Mouse (Mus musculus): Measurements from ENCODE around the gene Gm32742.
"Not testable (repeated sequence)": the region's sequence is repeated elsewhere in the genome, so short reads cannot be mapped to it uniquely, and the experiment has no call there.

Gene Gm32742

GRCm38 (mm10) chr9:51147294-51147693 lies 18.0 kb downstream of the Gm32742 start:
- DNase-seq (ENCODE audit: low read depth) = no peak

GRCm38 (mm10) chr9:51146496-51146895 lies 18.8 kb downstream of the Gm32742 start:
- DNase-seq (ENCODE audit: low read depth) = no peak

- DNase-seq (ENCODE audit: low read depth) = no peak
Measured at GRCm38 (mm10) chr9:51144218-51144617, 21.1 kb downstream of the Gm32742 start.

GRCm38 (mm10) chr9:51143437-51143836 lies 21.9 kb downstream of the Gm32742 start:
- no peak for DNase-seq (ENCODE audit: low read depth)

GRCm38 (mm10) chr9:51140711-51141110 lies 24.6 kb downstream of the Gm32742 start:
- no peak for DNase-seq (ENCODE audit: low read depth)

- not testable (repeated sequence) for DNase-seq (ENCODE audit: low read depth)
Measured at GRCm38 (mm10) chr9:51139401-51139800, 25.9 kb downstream of the Gm32742 start.

- no peak for DNase-seq (ENCODE audit: low read depth)
Measured at GRCm38 (mm10) chr9:51138301-51138700, 27.0 kb downstream of the Gm32742 start.

- DNase-seq (ENCODE audit: low read depth) = no peak
Measured at GRCm38 (mm10) chr9:51137836-51138235, 27.5 kb downstream of the Gm32742 start.

- no peak for DNase-seq (ENCODE audit: low read depth)
Measured at GRCm38 (mm10) chr9:51137432-51137831, 27.9 kb downstream of the Gm32742 start.

- DNase-seq (ENCODE audit: low read depth) = peak; percentile 29
Measured at GRCm38 (mm10) chr9:51136985-51137384, 28.3 kb downstream of the Gm32742 start.

- no peak for DNase-seq (ENCODE audit: low read depth)
Measured at GRCm38 (mm10) chr9:51114767-51115166, 50.5 kb downstream of the Gm32742 start.

- no peak for DNase-seq (ENCODE audit: low read depth)
Measured at GRCm38 (mm10) chr9:51105751-51106150, 59.6 kb downstream of the Gm32742 start.

- no peak for DNase-seq (ENCODE audit: low read depth)
Measured at GRCm38 (mm10) chr9:51103808-51104514, 61.4 kb downstream of the Gm32742 start.

GRCm38 (mm10) chr9:51102963-51103807 lies 62.1 kb downstream of the Gm32742 start:
- peak; percentile 28 for DNase-seq (ENCODE audit: low read depth)

GRCm38 (mm10) chr9:51101756-51102425 lies 63.4 kb downstream of the Gm32742 start, which contains the start of gene 4833427G06Rik:
Gene 4833427G06Rik (minus strand): TSS chr9:51102078.
- peak; percentile 14 for DNase-seq (ENCODE audit: low read depth)

- no peak for DNase-seq (ENCODE audit: low read depth)
Measured at GRCm38 (mm10) chr9:51096306-51096705, 69.0 kb downstream of the Gm32742 start.

- DNase-seq (ENCODE audit: low read depth) = no peak
Measured at GRCm38 (mm10) chr9:51093697-51094096, 71.6 kb downstream of the Gm32742 start.

- no peak for DNase-seq (ENCODE audit: low read depth)
Measured at GRCm38 (mm10) chr9:51081614-51082013, 83.7 kb downstream of the Gm32742 start.

Data from c-Kit-positive CD71-negative TER-119-negative erythroid progenitor cells, embryonic 14.5 days (primary cell).